Mouse (Mus musculus) spleen, adult 18-20 months (tissue): ENCODE results near the gene Gm5485.

Experiments used
- DNase-seq, 2 experiments: peaks; one replicate each; pipeline ENCODE4 v3.0.0; 2022; ENCODE audit warnings: mixed read lengths in 2 of 2

Gm5485 gene

DNA sequence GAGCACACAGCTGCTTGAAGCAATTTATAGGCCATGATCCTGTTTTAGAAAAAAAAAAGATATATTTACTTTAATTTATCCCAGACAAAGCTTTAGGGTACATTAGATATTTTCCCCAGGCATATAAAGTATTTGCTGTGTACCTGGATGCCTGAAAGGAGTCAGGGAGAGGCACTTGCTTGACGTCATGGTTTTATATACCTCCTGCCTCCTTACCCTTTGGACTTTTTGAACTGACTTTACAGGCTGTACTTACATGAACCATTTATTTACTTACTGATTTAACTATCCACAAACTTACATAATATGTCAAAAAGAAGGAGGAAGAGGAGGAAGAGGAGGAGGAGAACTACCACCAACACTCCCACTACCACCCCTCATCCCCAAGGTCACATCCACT, at the start of gene Gm5485:
Gm5485 (minus strand) TSS at position 171 of the 400 bp plus-strand sequence.
- no peak for DNase-seq

DNA sequence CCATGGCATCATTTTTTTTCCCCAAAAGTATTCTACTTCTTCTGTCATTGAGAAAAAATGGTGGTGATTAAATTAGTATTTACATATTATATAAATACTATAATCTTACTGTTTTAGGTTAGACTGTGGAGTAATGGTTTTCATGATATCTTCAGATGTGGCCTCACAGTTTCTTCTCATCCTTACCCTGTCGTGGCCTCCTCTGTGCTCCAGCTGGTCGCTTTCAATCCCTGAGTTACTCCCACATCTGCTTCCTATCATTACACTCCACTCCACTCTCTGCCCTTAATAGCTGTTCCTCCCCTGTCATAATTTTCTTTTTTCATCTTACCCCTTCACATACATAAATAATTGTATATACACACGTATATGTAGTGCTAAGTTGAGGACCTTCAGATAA, 41.0 kb upstream of the Gm5485 start:
- no peak for DNase-seq

DNA sequence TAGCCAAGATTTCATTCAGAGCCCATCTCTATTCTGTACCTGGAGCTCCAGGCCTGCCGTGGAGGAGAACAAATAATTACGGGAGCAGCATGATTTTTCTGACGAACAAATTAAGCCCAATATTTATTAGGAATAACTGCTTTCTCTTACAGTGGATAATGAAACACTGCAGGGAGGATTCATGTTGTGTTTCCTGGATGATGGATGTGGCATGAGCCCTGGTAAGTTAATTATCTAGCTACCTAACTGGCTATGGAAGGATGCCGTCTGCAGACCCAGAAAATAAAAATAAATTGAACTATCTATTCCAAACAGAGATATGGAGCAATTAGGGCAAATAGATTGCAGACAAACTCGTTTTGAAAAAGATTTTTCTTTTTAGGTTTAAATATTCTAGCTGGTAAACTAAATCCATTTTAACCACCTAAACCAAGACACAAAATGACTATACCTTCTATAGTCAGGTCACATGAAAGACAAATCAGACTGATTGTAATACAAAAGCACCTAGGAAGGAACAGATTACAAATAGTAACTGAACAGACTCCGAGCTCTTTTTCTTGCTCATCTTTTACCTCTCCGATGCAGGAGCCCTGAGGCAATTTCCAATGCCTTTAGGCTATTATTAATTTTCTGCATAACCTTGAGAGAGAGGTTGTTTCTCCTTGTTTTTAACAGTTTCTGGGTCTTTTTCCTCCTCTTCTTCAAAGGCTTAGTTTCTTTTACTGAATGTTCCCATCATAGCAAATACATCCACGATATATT, 34.1 kb upstream of the Gm5485 start:
- DNase-seq, result no peak

DNA sequence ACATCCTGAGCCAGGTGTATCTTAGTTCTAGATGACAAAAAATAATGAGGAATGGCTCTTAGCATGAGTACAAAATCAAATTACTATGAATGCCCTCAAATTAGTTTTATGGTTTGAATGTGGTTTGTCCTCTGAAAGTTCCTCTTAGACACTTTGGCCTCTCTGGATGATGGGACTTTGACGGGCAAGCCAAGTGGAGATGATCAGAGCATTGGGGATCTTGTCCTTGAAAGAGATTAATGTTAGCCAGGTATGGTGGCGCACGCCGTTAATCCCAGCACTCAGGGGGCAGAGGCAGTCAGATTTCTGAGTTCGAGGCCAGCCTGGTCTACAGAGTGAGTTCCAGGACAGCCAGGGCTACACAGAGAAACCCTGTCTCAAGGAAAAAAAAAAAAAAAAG, 32.4 kb upstream of the Gm5485 start:
- no peak for DNase-seq

DNA sequence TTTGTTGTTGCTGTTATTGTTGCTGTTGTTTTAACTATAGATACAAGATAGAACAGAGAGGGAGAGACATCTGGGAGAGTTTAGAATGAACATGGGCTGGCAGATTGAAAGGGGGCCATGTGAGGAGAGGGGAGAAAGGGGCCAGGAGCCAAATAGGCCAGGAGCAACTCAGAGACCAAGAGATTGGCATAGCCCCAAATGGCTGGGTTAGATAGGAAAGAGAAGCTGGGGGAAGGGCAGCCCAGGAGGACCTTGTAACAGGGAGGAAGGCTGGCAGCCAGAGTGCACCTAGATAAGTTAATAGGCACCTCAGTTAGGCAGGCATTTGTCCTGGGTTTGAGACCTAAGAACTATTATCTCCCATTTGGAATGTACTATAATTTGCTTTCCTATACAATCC, 25.3 kb upstream of the Gm5485 start:
- no peak for DNase-seq

DNA sequence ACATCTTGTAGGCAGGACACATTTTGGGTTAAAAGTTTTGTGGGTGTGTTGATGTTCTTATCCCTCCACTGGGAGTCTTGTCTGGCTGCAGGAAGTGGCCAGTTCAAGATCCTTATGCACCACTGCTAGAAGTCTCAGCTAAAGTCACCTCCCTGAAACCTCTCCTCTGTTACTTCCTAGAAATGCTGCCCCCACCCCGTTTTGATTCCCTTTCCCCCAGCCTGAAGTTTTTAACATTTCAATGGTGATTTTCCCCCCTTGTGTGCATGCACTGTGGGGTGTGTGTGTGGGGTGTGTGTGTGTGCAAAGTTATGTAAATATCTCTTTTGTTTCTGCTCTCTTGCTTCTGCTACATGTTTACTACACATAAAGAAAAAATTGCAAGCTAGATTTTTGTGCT, 23.2 kb upstream of the Gm5485 start:
- DNase-seq, result no peak

DNA sequence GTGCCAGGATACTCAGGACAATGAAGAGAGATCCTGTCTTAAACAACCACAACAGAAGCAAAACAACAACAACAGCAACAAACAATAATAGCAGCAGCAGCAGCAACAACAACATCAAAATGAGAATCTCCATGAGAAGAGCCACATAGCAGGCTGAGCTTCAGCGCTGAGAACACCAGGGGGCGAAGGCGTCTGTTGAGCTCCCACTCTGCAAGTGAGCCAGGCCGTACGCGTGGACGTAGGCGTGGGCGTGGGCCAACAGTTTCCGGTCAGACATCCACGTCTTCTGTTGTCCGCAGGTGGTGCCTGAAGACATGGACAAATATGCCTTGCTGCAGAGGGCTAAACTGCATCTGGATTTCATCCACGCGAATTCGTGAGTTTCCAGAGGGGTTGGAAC, 18.8 kb upstream of the Gm5485 start, which contains the start of gene Morc1:
Morc1 (plus strand) TSS at position 211 of the 400 bp plus-strand sequence.
- no peak for DNase-seq

DNA sequence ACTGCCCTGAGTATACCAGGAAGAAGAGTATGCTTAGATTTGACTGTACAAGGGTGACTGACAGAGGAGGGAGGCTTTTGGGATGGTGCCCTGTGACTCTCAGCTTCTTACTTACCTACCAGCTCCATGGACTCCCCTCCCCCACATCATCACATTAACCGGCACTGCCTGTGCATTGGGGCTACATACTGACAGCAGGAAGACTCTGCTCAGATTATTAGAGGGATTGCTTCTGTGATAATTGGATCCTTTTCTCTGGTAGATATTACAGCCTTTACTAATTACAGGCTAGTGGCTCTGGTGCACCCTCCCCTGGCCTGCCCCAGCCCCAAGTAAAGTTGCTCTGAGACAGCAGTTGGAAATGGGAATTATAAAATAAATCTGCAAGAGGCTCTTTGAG, 17.2 kb upstream of the Gm5485 start:
- DNase-seq, result no peak

DNA sequence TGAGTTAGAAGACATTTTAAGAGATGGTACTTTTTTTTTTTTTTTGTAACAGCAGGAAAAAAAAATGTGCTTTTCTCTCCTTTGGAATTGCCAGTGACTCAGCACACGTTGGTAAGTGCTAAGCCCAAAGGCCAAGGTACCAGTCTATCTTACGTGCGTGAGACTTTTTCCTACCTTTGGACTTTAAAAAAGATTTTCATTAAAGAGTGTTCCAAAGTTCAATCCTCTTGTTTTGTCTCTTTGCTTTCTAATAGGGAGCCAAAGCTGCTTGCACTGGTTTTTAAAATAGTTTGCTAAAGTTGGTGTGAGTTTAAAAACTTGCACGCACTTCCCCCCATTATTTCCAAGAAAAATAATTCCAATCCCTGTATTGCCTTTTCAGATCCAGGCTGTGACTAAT, 11.9 kb upstream of the Gm5485 start:
- no peak for DNase-seq

DNA sequence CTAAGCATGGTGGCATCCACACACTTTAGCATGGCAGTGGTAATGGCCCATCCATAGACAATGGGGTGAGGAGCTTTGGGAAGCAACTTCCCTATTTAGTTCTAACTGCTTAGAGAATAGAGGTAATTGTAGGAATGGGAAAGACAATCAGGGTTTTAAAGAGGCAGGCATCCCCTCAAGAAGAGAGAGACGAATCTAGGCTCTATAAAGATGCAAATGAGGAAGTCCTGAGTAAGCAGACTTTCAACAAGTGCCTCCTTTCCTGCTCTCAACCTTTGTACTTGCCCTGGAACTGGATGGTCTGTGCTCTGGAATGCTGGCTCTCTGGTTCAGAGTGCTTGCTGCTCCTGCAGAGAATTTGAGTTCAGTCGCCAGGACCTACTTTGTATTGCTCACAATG, 10.3 kb upstream of the Gm5485 start:
- DNase-seq, result no peak

DNA sequence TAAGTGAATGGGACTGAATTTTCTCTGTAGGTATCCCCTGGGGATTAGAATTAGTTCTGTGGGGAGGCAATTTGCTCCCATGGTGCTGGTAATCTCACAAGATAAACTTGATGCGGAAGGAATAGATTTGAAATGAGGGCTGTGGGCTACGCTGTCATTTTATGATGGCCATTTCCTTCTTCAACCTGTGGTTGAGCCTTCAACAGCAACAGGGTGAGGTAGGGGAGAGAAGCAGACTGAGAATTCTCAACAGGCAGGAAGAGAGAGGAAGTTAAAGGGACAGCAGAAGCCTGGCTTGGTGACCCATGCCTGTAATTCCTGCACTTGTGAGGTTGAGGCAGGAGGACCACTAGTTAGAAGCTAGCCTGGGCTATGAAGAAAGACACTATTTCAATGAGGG, 6.8 kb upstream of the Gm5485 start:
- DNase-seq, result no peak

DNA sequence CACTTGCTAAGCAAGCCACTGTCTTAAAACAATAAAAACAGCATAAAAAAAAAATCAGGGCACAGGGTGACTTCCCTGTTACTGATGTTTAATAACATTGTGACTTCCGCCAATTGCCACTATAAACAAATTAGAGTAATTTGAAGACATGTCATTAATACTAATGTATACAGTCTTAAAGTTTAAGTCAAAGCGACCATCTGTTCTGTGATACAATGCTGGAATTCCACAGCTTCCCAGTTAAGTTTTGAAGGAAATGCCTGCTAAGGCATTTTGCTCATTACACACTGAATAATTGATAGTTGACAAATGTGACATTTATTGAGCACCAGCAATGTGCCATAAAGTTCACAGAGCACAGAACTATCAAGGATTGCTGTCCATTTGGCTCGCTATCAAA, 6.3 kb upstream of the Gm5485 start:
- no peak for DNase-seq

DNA sequence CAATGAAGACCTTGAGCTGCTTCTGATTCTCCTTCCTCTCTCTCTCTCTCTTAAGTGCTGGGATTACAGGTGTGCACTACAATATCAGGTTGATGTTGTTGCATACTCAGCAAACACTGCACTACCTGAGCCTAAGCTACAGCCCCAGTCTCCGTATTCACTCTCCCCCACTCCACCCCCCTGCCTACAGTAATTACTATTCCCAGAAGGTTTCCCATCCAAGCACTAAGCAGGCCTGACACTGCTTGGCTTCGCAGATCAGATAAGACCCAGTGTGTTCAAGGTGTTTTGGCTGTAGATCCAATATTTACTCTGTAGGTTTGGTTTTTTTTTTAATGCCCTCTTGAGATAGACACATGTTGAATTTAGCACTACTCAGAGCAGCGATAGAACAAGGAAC, 2.1 kb downstream of the Gm5485 start:
- no peak for DNase-seq

DNA sequence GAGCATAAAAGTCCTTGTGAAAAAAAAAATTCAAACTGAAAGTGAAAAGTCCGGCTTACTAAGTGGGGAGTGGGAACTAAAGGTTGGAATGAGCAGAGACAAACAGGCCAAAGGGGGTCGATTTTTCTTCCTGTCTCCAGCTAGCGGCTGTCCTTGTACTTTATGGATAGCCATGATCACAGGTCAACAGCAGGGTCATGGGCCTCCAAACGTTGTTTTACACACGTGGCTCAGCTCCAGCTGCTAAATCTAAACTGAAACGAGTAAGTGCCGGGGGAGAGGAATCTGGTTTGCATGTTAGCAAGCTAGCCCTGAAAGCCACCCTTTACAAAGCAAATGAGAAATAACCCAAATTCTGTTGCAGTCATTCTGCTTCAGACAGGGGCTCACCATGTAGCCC, 2.6 kb downstream of the Gm5485 start:
- no peak for DNase-seq

DNA sequence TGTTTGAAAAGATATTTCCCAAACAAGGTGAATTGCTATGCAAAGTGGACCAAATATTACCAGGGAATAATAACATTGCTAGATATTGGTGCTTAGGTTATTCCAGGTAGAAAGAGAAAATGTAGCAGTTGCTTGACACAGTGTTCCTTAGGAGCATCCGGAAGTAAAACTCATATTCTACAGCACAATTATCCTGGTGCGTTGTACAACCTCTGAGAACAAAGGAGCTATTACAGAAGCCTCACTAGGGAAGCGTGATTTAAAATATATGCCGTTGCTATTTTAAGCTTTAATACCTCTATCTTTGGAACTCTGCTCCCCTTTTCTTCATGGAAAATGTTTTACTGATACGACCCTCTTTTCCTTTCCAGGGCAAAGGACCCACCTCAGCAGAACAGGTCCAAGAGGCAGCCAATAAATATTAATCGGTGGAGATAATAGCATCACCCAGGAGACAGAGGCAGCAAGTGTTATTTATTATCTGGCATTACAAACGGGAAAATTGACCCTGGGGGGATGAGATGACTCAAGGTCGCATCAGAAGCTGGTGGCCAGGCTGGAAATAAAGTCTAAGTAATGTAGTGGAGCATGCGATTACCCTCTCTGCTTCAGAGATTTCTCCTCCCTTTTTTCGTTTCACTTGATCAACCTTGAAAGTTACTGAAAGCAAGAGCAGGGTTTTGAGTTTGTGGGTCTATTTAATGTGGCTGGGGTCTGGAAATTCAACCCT, 6.4 kb downstream of the Gm5485 start:
- DNase-seq, result no peak

DNA sequence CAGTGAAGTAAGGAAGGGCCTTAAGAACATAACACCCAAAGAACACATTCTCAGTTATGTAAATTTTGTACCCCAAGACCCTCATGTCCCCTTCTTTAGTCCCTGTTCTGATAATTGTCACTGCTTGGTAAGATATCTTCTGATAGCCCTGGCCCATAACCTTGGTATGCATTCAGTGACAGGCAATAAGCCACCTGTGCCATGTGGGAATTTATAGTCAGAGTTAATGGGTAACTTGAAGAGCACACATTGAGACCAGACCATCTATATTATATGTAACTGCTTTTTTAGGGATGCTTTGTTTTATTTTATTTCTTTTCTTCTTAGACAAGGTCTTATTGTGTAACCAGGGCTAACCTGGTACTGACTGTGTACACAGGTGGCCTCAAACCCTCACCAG, 8.2 kb downstream of the Gm5485 start:
- DNase-seq, result no peak

DNA sequence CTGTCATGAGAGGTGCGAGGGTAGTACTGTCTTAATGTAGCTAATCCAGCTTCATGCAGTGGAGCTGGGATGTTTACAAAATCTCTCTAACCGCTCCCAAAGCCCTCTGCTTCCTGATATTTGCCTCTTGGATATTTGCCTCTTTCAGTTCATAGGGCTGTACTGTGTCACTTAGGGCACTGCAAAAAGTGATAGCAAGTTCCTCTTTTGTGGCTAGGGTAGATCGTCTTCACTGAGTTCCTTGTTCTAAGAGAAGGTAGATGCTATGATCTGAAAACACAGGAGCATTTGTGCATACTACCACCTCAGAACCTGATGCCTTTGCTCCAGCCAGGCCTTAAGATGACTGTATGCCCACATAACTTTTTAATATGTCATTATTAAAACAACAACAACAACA, 8.8 kb downstream of the Gm5485 start:
- DNase-seq, result no peak

DNA sequence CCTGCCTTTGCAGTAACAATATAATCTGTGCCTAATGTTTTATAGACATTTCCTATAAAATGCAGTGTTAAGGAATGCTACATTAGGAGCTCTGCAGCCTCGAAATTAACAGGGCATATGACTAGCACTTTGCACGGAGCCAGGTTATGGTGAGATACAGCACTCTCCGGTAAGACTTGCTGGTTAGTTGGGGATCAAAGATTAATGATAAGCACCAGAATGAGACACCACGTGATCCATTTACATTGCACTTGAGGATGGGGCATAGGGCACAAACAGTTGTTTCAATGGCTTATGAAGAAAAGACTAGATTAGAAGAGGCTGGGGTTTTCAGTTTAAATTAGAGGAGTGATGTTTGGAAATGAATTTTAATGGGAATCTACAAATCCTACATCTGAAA, 9.3 kb downstream of the Gm5485 start:
- DNase-seq, result no peak

DNA sequence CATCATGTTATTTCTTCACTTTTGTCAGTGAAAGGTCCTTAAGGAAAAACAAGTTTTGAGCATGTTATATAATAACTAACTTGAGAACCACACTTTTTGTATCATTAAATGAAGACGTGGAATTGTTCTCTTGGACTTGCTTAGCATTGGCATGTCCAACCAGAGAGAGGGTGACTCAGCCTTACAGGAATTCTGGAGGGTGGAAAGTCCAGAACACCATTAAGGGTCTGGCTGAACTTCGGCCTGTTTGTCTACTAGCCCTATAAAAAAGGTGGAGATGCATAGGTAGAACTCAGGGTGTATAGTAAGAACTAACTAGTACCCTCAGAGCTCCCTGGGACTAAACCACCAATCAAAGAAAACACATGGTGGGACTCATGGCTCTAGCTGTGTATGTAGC, 16.9 kb downstream of the Gm5485 start:
- no peak for DNase-seq

DNA sequence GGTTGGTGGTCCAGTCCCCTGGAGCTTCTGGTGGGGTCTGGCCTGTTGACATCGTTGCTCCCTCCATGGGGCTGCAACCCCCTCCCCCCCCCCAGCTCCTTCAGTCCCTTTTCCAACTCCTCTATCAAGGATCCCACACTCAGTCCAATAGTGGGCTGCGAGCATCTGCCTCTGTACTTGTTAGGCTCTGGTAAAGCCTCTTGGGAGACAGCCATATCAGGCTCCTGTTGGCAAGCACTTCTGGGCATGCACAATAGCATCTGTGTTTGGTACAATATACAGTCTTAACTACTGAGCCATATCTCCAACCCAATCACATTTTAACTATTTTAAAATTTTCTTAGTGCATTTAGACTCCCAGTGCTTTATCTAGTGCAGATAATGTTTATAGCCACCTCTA, 25.2 kb downstream of the Gm5485 start:
- DNase-seq, result no peak

DNA sequence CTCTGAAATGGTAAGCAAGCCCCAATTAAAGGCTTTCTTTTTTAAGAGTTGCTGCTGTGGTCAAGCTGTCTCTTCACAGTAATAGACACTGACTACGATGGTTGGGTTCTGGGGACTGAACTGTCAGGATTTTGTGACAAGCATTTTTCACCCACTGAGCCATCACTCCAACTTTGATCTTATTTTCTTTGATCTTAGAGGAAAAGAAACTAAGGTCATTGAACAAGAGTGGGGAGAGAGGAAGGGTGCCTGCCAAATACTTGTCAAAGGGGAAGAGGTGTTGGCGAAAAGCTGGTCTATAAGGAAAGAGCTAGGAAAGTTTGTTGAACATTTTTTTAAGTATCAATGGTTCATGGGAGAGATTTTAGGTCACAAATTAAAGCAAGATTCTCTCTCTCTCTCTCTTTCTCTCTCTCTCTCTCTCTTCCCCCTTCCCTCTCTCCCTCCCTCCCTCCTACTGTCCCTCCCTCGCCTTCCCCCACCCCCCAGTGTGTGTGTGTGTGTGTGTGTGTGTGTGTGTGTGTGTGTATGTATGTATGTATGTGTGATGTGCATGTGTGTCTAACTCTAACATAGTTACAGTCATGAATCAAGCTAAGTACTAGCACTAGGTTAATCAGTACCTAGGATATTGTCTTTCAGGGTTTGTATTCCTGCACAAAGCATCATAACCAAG, 28.5 kb downstream of the Gm5485 start:
- DNase-seq, result no peak

DNA sequence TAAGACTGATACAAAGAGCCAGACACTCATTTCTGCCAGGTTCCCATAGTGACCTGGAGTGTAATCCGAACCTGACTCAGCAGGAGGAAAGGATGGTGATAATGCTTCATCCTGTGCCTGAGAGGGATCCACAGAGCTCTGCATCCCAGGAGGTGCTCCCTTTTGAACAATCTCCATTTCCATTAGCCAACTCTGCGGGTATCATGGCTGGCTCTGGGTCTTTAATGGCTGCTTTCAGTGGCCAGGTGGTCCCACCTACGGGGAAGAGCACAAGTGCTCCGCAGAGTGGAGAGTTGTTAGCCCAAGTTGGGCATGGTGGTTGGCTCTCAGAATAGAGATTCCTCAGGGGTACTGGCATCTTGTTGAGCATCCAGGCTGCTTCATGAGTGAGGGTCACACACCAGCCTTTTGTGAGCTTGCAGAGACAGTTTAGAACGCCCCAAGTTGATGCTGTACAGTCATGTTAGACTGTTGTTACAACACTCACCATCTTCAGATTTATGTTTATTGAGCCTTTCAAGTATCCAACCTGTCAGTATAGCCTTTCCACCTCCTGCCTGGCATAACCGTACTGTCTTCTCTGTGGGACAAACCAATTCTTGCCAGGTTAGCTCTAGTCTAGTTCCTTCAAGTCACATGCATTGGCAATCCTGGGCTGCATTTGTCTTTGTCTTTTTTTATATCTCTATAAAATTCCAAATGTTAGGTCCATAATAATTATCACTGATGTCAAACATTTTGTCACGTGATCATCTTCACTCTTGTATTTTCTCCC, 38.3 kb downstream of the Gm5485 start:
- no peak for DNase-seq

DNA sequence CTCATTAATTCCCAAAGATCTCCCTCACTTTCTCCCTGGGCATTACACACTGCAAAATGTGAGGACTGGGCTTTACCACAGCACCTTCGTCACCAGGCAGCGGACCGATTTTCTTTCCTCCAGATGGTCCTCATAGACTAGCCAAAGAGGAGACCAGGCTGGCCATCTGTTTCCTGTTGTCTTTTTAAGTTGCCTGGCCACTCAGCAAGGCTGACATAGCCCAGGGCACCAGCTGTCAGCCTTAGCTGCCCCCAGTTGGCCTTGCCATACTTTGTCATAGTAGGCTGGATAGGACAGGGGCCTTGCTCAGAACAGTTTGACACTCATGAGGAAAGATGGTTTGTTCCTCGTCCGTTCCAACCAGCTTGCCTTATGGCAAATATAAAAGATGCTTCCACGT, 39.8 kb downstream of the Gm5485 start:
- DNase-seq, result no peak
